Mouse (Mus musculus): ENCODE results near the gene Fgfr2.

DNA sequence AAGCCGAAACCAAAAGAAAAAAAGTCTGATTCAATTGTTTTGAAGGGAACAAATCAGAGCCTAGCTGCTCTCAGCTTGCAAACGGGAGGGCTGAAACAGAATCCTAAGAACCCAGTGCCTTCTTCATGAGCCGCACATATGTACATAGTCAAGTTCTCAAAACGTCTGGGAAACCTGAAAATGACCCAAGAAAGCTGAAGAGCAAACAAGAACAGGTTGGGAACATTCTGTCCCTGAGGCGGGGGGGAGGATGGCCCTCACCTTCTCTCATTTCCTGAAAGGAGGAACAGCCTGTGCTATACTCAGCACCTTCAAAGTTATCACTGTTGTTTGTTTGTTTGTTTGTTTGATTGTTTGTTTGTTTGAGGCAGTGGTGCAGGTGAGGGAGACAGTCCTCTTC lies 1816.4 kb downstream of the Fgfr2 start:
- TF ChIP-seq CTCF (IDR thresholded peaks at IDR 0.05; ENCODE audit: borderline replicate concordance, insufficient read depth, low read length) (no peak), POLR2A (IDR thresholded peaks at IDR 0.05; ENCODE audit: low read depth, low read length) (no peak)
